Mouse (Mus musculus): ENCODE data around the gene Gm28036.
"Not testable (repeated sequence)": the region's sequence is repeated elsewhere in the genome, so short reads cannot be mapped to it uniquely, and the experiment has no call there.

The Gm28036 gene

GRCm38 (mm10) chr2:156126992-156127391 lies at the start of gene Gm28036:
Gene Gm28036, minus strand, starts transcription at chr2:156127092.
- no peak for DNase-seq (ENCODE audit: low spot score)

- DNase-seq (ENCODE audit: low spot score), result no peak
Observed at GRCm38 (mm10) chr2:156166557-156166956, 39.7 kb upstream of the Gm28036 start.

GRCm38 (mm10) chr2:156165478-156165877 lies 38.6 kb upstream of the Gm28036 start:
- no peak for DNase-seq (ENCODE audit: low spot score)

GRCm38 (mm10) chr2:156151538-156151937 lies 24.6 kb upstream of the Gm28036 start:
- DNase-seq (ENCODE audit: low spot score), result no peak

GRCm38 (mm10) chr2:156147316-156147915 lies 20.5 kb upstream of the Gm28036 start:
- no peak for DNase-seq (ENCODE audit: low spot score)

GRCm38 (mm10) chr2:156146272-156146989 lies 19.5 kb upstream of the Gm28036 start:
- DNase-seq (ENCODE audit: low spot score), result no peak

- DNase-seq (ENCODE audit: low spot score), result no peak
Observed at GRCm38 (mm10) chr2:156145486-156146130, 18.7 kb upstream of the Gm28036 start.

GRCm38 (mm10) chr2:156143953-156144724 lies 17.2 kb upstream of the Gm28036 start, which contains the start of the genes Romo1 and Nfs1:
Gene Romo1, plus strand, starts transcription at chr2:156144039.
Gene Nfs1, minus strand, starts transcription at chr2:156144186.
- peak; percentile 81 for DNase-seq (ENCODE audit: low spot score)

- DNase-seq (ENCODE audit: low spot score), result peak; percentile 8
Observed at GRCm38 (mm10) chr2:156143367-156143766, 16.5 kb upstream of the Gm28036 start.

GRCm38 (mm10) chr2:156142820-156143219 lies 15.9 kb upstream of the Gm28036 start:
- DNase-seq (ENCODE audit: low spot score), result no peak

GRCm38 (mm10) chr2:156135695-156136094 lies 8.8 kb upstream of the Gm28036 start:
- DNase-seq (ENCODE audit: low spot score), result no peak

GRCm38 (mm10) chr2:156134161-156134560 lies 7.3 kb upstream of the Gm28036 start:
- no peak for DNase-seq (ENCODE audit: low spot score)

- no peak for DNase-seq (ENCODE audit: low spot score)
Observed at GRCm38 (mm10) chr2:156123731-156124130, 3.2 kb downstream of the Gm28036 start.

GRCm38 (mm10) chr2:156119566-156119965 lies 7.3 kb downstream of the Gm28036 start:
- DNase-seq (ENCODE audit: low spot score), result no peak

- DNase-seq (ENCODE audit: low spot score), result not testable (repeated sequence)
Observed at GRCm38 (mm10) chr2:156112080-156112423, 14.8 kb downstream of the Gm28036 start.

GRCm38 (mm10) chr2:156111358-156112079 lies 15.4 kb downstream of the Gm28036 start, which contains the start of the genes Cpne1 and Rbm12:
Gene Cpne1, minus strand, starts transcription at chr2:156111965.
Gene Rbm12, minus strand, starts transcription at chr2:156111978.
- DNase-seq (ENCODE audit: low spot score), result peak; percentile 87

GRCm38 (mm10) chr2:156110627-156111357 lies 16.1 kb downstream of the Gm28036 start:
- peak; percentile 10 for DNase-seq (ENCODE audit: low spot score)

GRCm38 (mm10) chr2:156091926-156092325 lies 35.0 kb downstream of the Gm28036 start:
- DNase-seq (ENCODE audit: low spot score), result no peak

- DNase-seq (ENCODE audit: low spot score), result no peak
Observed at GRCm38 (mm10) chr2:156089799-156090198, 37.1 kb downstream of the Gm28036 start.

GRCm38 (mm10) chr2:156087391-156088110 lies 39.3 kb downstream of the Gm28036 start:
- no peak for DNase-seq (ENCODE audit: low spot score)
